Mouse (Mus musculus): ENCODE data around the gene Stub1.

DNA sequence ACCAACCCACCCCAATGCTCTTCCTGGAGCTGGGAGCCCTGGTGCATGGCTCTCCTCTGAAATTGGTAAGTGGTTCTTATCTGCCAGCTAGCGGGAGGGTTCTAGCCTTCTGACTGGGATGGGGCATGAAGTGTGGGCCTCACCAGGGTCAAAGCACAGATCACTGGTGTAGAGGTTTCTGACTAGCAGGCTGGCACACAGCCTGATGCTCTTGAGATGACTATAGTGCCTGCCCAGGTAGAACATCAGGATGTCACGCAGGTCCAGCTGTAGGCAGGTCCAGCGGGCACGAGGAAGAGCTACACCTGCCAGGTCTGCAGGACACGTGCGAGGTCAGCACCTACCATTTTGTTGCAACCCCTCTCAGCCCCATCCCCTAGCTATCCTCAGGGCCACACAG, 27.0 kb upstream of the Stub1 start:
- TF ChIP-seq CTCF (conservative IDR thresholded peaks at IDR 0.05; ENCODE audit: low read length) = no peak
- no peak for TF ChIP-seq NANOG (IDR thresholded peaks at IDR 0.05; ENCODE audit: borderline replicate concordance, low read length)
- TF ChIP-seq POU5F1 (IDR thresholded peaks at IDR 0.05; ENCODE audit: borderline replicate concordance, low read length) = no peak
